In genomic region chr1:22734429-22734828, GRCm38 (mm10) we compare ENCODE assay signal across 26 mouse cellular contexts.
DNase-seq lines count a peak whose midpoint lies in the region; ATAC-seq and TF ChIP-seq lines count a peak whose summit lies in the region.
"Had no signal": no experiment of that assay in that cellular context is flagged by ENCODE, and none has a peak within 500 bp of the region (broad histone marks: within the 10 kb centered on the region; RNA-seq: fewer than 3 reads in every experiment).

No protein-coding gene starts in this region.

- peak; percentile 35 for TF ChIP-seq CTCF in forebrain, postnatal 0 days (IDR thresholded peaks at IDR 0.05; ENCODE audit: low read depth)
- peak; percentile 16; the same call in 1 of the 2 replicates for TF ChIP-seq CTCF in kidney, postnatal 0 days (IDR thresholded peaks at IDR 0.05; ENCODE audit: low read depth)
- peak; percentile 54 for TF ChIP-seq CTCF in midbrain, postnatal 0 days (IDR thresholded peaks at IDR 0.05)

- peak; percentile 27; the same call in 1 of the 2 replicates for ATAC-seq in forebrain, postnatal 0 days
- no peak for ATAC-seq in forebrain, embryonic 16.5 days
- ATAC-seq in kidney, postnatal 0 days (replicated peaks; ENCODE audit: low FRiP score, low read depth) = no peak
- no peak for ATAC-seq in midbrain, postnatal 0 days (ENCODE audit: low FRiP score)
- ATAC-seq: forebrain, embryonic 13.5 days had no signal

- H3K36me3 ChIP-seq in forebrain, postnatal 0 days (ENCODE audit: insufficient read depth) = no peaks in the 10 kb centered on the region
- no peaks in the 10 kb centered on the region for H3K36me3 ChIP-seq in forebrain, embryonic 16.5 days (ENCODE audit: control insufficient read depth, insufficient read depth)
- no peaks in the 10 kb centered on the region for H3K36me3 ChIP-seq in kidney, postnatal 0 days (ENCODE audit: insufficient read depth, low read length)
- H3K36me3 ChIP-seq in midbrain, postnatal 0 days (ENCODE audit: insufficient read depth, low read length) = no peaks in the 10 kb centered on the region
- no peaks in the 10 kb centered on the region for H3K36me3 ChIP-seq in midbrain, embryonic 10.5 days
- H3K36me3 ChIP-seq: forebrain, embryonic 10.5 days; heart, embryonic 12.5 days; heart, embryonic 15.5 days; hindbrain, embryonic 10.5 days had no signal

- H3K27me3 ChIP-seq in forebrain, postnatal 0 days (ENCODE audit: insufficient read depth, low read length) = no peaks in the 10 kb centered on the region
- H3K27me3 ChIP-seq in forebrain, embryonic 16.5 days (replicated peaks; ENCODE audit: control insufficient read depth, insufficient read depth, low read length) = no peaks in the 10 kb centered on the region
- H3K27me3 ChIP-seq in kidney, postnatal 0 days (ENCODE audit: insufficient read depth, low read length) = no peaks in the 10 kb centered on the region
- H3K27me3 ChIP-seq in midbrain, postnatal 0 days (ENCODE audit: insufficient read depth, low read length) = no peaks in the 10 kb centered on the region
- H3K27me3 ChIP-seq in midbrain, embryonic 10.5 days (ENCODE audit: low read depth, poor library complexity, severe bottlenecking) = no peaks in the 10 kb centered on the region
- H3K27me3 ChIP-seq: forebrain, embryonic 13.5 days; heart, embryonic 12.5 days; heart, embryonic 15.5 days had no signal

- DNase-seq in forebrain, postnatal 0 days = no peak
- DNase-seq in kidney, postnatal 0 days (ENCODE audit: low spot score) = no peak
- DNase-seq in kidney, adult 11 months = no peak
- no peak for DNase-seq in midbrain, postnatal 0 days (ENCODE audit: low spot score)
- DNase-seq in midbrain, embryonic 10.5 days (ENCODE audit: low spot score) = no peak
- peak; percentile 1 for DNase-seq in 3T3-L1 (ENCODE audit: low read depth, low spot score)
- DNase-seq in embryo, embryonic 9.5 days (ENCODE audit: extremely low spot score) = no peak
- DNase-seq: adrenal gland, adult 8-10 months; adrenal gland, postnatal 25 days; B cell, adult 2 months; cerebellum, adult 11-12 months; cerebellum, adult 8-10 months; cerebellum, postnatal 10 days; cerebellum, postnatal 36 days; embryo, embryonic 11 days; gastrocnemius, postnatal 25 days; heart, adult 18-20 months; heart, postnatal 10 days; heart, postnatal 36 days had no signal

- no peaks in the 10 kb centered on the region for H3K4me1 ChIP-seq in forebrain, postnatal 0 days (ENCODE audit: insufficient read depth)
- H3K4me1 ChIP-seq in forebrain, embryonic 16.5 days (replicated peaks; ENCODE audit: control insufficient read depth, insufficient read depth, low read length) = no peaks in the 10 kb centered on the region
- H3K4me1 ChIP-seq in kidney, postnatal 0 days (replicated peaks; ENCODE audit: insufficient read depth, low read length) = no peaks in the 10 kb centered on the region
- H3K4me1 ChIP-seq in midbrain, postnatal 0 days (ENCODE audit: insufficient read depth, low read length) = no peaks in the 10 kb centered on the region
- H3K4me1 ChIP-seq in midbrain, embryonic 10.5 days = no peaks in the 10 kb centered on the region
- H3K4me1 ChIP-seq: forebrain, embryonic 10.5 days; forebrain, embryonic 13.5 days; heart, embryonic 12.5 days; heart, embryonic 15.5 days; hindbrain, embryonic 10.5 days had no signal

- 96% methylated on average over 2 of the region's 2 CpGs for WGBS in forebrain, postnatal 0 days
- WGBS in forebrain, embryonic 16.5 days = 91% methylated on average over 2 of the region's 2 CpGs
- 85% methylated on average over 2 of the region's 2 CpGs for WGBS in kidney, postnatal 0 days
- 97% methylated on average over 2 of the region's 2 CpGs for WGBS in midbrain, postnatal 0 days
- WGBS in midbrain, embryonic 10.5 days = 94% methylated on average over 2 of the region's 2 CpGs

- no peak overlapping the region for H3K4me3 ChIP-seq in forebrain, postnatal 0 days (ENCODE audit: low read depth, low read length)
- no peak overlapping the region for H3K4me3 ChIP-seq in forebrain, embryonic 16.5 days (replicated peaks; ENCODE audit: low read length)
- H3K4me3 ChIP-seq in kidney, postnatal 0 days (replicated peaks; ENCODE audit: low read depth, low read length) = no peak overlapping the region
- no peak overlapping the region for H3K4me3 ChIP-seq in midbrain, postnatal 0 days (ENCODE audit: low read depth, low read length)
- no peak overlapping the region for H3K4me3 ChIP-seq in midbrain, embryonic 10.5 days
- H3K4me3 ChIP-seq: forebrain, embryonic 10.5 days; forebrain, embryonic 13.5 days; heart, embryonic 12.5 days; heart, embryonic 15.5 days; hindbrain, embryonic 10.5 days had no signal

- no peak overlapping the region for H3K4me2 ChIP-seq in forebrain, postnatal 0 days (ENCODE audit: low read depth)
- no peak overlapping the region for H3K4me2 ChIP-seq in forebrain, embryonic 16.5 days (ENCODE audit: low read length)
- no peak overlapping the region for H3K4me2 ChIP-seq in kidney, postnatal 0 days (ENCODE audit: low read length)
- H3K4me2 ChIP-seq in midbrain, postnatal 0 days (ENCODE audit: low read depth, low read length, poor library complexity, severe bottlenecking) = no peak overlapping the region
- H3K4me2 ChIP-seq: forebrain, embryonic 13.5 days; heart, embryonic 12.5 days; heart, embryonic 15.5 days; hindbrain, embryonic 14.5 days had no signal

- no peak overlapping the region for H3K27ac ChIP-seq in forebrain, postnatal 0 days (ENCODE audit: low read depth, low read length)
- H3K27ac ChIP-seq in forebrain, embryonic 16.5 days (ENCODE audit: low read length) = no peak overlapping the region
- no peak overlapping the region for H3K27ac ChIP-seq in kidney, postnatal 0 days
- H3K27ac ChIP-seq in midbrain, postnatal 0 days (ENCODE audit: low read depth, low read length) = no peak overlapping the region
- H3K27ac ChIP-seq in midbrain, embryonic 10.5 days (replicated peaks) = no peak overlapping the region
- H3K27ac ChIP-seq: forebrain, embryonic 10.5 days; forebrain, embryonic 13.5 days; heart, embryonic 15.5 days; hindbrain, embryonic 10.5 days; hindbrain, embryonic 14.5 days had no signal

- H3K9ac ChIP-seq in forebrain, postnatal 0 days = no peak overlapping the region
- no peak overlapping the region for H3K9ac ChIP-seq in forebrain, embryonic 16.5 days (replicated peaks; ENCODE audit: low read depth, low read length)
- H3K9ac ChIP-seq in kidney, postnatal 0 days (ENCODE audit: low read depth, low read length) = no peak overlapping the region
- H3K9ac ChIP-seq in midbrain, postnatal 0 days (replicated peaks; ENCODE audit: low read length, poor library complexity, severe bottlenecking) = no peak overlapping the region
- H3K9ac ChIP-seq: forebrain, embryonic 13.5 days; heart, embryonic 12.5 days; heart, embryonic 15.5 days; hindbrain, embryonic 14.5 days had no signal

- no peaks in the 10 kb centered on the region for H3K9me3 ChIP-seq in forebrain, postnatal 0 days (ENCODE audit: low read length)
- no peaks in the 10 kb centered on the region for H3K9me3 ChIP-seq in forebrain, embryonic 16.5 days (ENCODE audit: control insufficient read depth, low read length)
- H3K9me3 ChIP-seq in kidney, postnatal 0 days (replicated peaks; ENCODE audit: low read length) = no peaks in the 10 kb centered on the region
- H3K9me3 ChIP-seq in midbrain, postnatal 0 days (ENCODE audit: low read length) = no peaks in the 10 kb centered on the region
- no peaks in the 10 kb centered on the region for H3K9me3 ChIP-seq in midbrain, embryonic 10.5 days (replicated peaks)
- H3K9me3 ChIP-seq: forebrain, embryonic 10.5 days; forebrain, embryonic 13.5 days; heart, embryonic 12.5 days; heart, embryonic 15.5 days; hindbrain, embryonic 10.5 days had no signal
